Mouse (Mus musculus): ENCODE measurements around the gene Ikzf3.

GRCm38 (mm10) chr11:98449921-98450771, 95.7 kb downstream of the Ikzf3 start:
- TF ChIP-seq CTCF (IDR thresholded peaks at IDR 0.05; ENCODE audit: low read depth) (no peak), EP300 (IDR thresholded peaks at IDR 0.05; ENCODE audit: low read depth) (no peak)
